Mouse (Mus musculus): ENCODE data around the gene Gm45234. TPM values are rescaled to one million over a fixed set of nuclear protein-coding genes. Genes with fewer than 3 reads are reported as not detected.

Gm45234 gene
- total and polyA plus RNA-seq, 2 experiments from 2014 or later = not detected

GRCm38 (mm10) chr6:124795781-124796180 lies 40.0 kb upstream of the Gm45234 start:
- no peak overlapping the region for H3K9ac ChIP-seq (replicated peaks; ENCODE audit: low read depth, low read length)
- no peak overlapping the region for H3K4me3 ChIP-seq (ENCODE audit: low read depth, low read length)
- H3K4me1 ChIP-seq (ENCODE audit: control insufficient read depth, insufficient read depth) = no peaks in the 10 kb centered on the region
- no peak overlapping the region for H3K27ac ChIP-seq (ENCODE audit: low read depth)
- no peaks in the 10 kb centered on the region for H3K27me3 ChIP-seq (ENCODE audit: control insufficient read depth, insufficient read depth, low read length)
- H3K36me3 ChIP-seq (replicated peaks; ENCODE audit: control insufficient read depth, insufficient read depth, low read length) = no peaks in the 10 kb centered on the region
- no peak overlapping the region for H3K4me2 ChIP-seq (ENCODE audit: low read depth, low read length)
- no peak for ATAC-seq (ENCODE audit: insufficient read depth, low read depth)
- H3K9me3 ChIP-seq (replicated peaks; ENCODE audit: control insufficient read depth, low read length) = no peaks in the 10 kb centered on the region
- TF ChIP-seq EP300 (IDR thresholded peaks at IDR 0.05; ENCODE audit: low read depth) (no peak), CTCF (IDR thresholded peaks at IDR 0.05; ENCODE audit: low read depth) (no peak)
- DNase-seq (ENCODE audit: low spot score) = no peak
- WGBS = 85% methylated on average over 4 of the region's 4 CpGs

GRCm38 (mm10) chr6:124791911-124792310 lies 36.1 kb upstream of the Gm45234 start:
- no peaks in the 10 kb centered on the region for H3K4me1 ChIP-seq (ENCODE audit: control insufficient read depth, insufficient read depth)
- DNase-seq (ENCODE audit: low spot score) = no peak
- 81% methylated on average over 3 of the region's 3 CpGs for WGBS
- no peak for ATAC-seq (ENCODE audit: insufficient read depth, low read depth)
- H3K9ac ChIP-seq (replicated peaks; ENCODE audit: low read depth, low read length) = no peak overlapping the region
- no peak overlapping the region for H3K4me2 ChIP-seq (ENCODE audit: low read depth, low read length)
- H3K27ac ChIP-seq (ENCODE audit: low read depth) = no peak overlapping the region
- H3K4me3 ChIP-seq (ENCODE audit: low read depth, low read length) = no peak overlapping the region
- H3K27me3 ChIP-seq (ENCODE audit: control insufficient read depth, insufficient read depth, low read length) = no peaks in the 10 kb centered on the region
- H3K9me3 ChIP-seq (replicated peaks; ENCODE audit: control insufficient read depth, low read length) = no peaks in the 10 kb centered on the region
- TF ChIP-seq EP300 (IDR thresholded peaks at IDR 0.05; ENCODE audit: low read depth) (no peak), CTCF (IDR thresholded peaks at IDR 0.05; ENCODE audit: low read depth) (no peak)
- no peaks in the 10 kb centered on the region for H3K36me3 ChIP-seq (replicated peaks; ENCODE audit: control insufficient read depth, insufficient read depth, low read length)

- TF ChIP-seq CTCF (IDR thresholded peaks at IDR 0.05; ENCODE audit: low read depth) = no peak
- H3K9ac ChIP-seq (replicated peaks; ENCODE audit: low read depth, low read length) = no peak overlapping the region
- H3K27ac ChIP-seq (ENCODE audit: low read depth) = no peak overlapping the region
- no peak overlapping the region for H3K4me3 ChIP-seq (ENCODE audit: low read depth, low read length)
- H3K9me3 ChIP-seq (replicated peaks; ENCODE audit: control insufficient read depth, low read length) = no peaks in the 10 kb centered on the region
- DNase-seq (ENCODE audit: low spot score) (no peak), ATAC-seq (ENCODE audit: insufficient read depth, low read depth) (no peak)
- 61% methylated on average over 4 of the region's 4 CpGs for WGBS
- H3K36me3 ChIP-seq (replicated peaks; ENCODE audit: control insufficient read depth, insufficient read depth, low read length) = no peaks in the 10 kb centered on the region
- H3K4me1 ChIP-seq (ENCODE audit: control insufficient read depth, insufficient read depth) = no peaks in the 10 kb centered on the region
- no peaks in the 10 kb centered on the region for H3K27me3 ChIP-seq (ENCODE audit: control insufficient read depth, insufficient read depth, low read length)
- no peak overlapping the region for H3K4me2 ChIP-seq (ENCODE audit: low read depth, low read length)
Observed at GRCm38 (mm10) chr6:124790121-124790520, 34.3 kb upstream of the Gm45234 start.

GRCm38 (mm10) chr6:124789519-124789918 lies 33.7 kb upstream of the Gm45234 start:
- WGBS = 77% methylated on average over 4 of the region's 4 CpGs
- Histone ChIP-seq H3K27me3 (ENCODE audit: control insufficient read depth, insufficient read depth, low read length) (no peaks in the 10 kb centered on the region), H3K4me1 (ENCODE audit: control insufficient read depth, insufficient read depth) (no peaks in the 10 kb centered on the region), H3K4me2 (ENCODE audit: low read depth, low read length) (no peak overlapping the region), H3K27ac (ENCODE audit: low read depth) (no peak overlapping the region), H3K9me3 (replicated peaks; ENCODE audit: control insufficient read depth, low read length) (no peaks in the 10 kb centered on the region), H3K36me3 (replicated peaks; ENCODE audit: control insufficient read depth, insufficient read depth, low read length) (no peaks in the 10 kb centered on the region), H3K9ac (replicated peaks; ENCODE audit: low read depth, low read length) (no peak overlapping the region), H3K4me3 (ENCODE audit: low read depth, low read length) (no peak overlapping the region)
- no peak for TF ChIP-seq CTCF (IDR thresholded peaks at IDR 0.05; ENCODE audit: low read depth)
- TF ChIP-seq EP300 (IDR thresholded peaks at IDR 0.05; ENCODE audit: low read depth) = no peak
- ATAC-seq (ENCODE audit: insufficient read depth, low read depth) (no peak), DNase-seq (ENCODE audit: low spot score) (no peak)

GRCm38 (mm10) chr6:124787722-124788121 lies 31.9 kb upstream of the Gm45234 start:
- DNase-seq (ENCODE audit: low spot score) (no peak), ATAC-seq (ENCODE audit: insufficient read depth, low read depth) (no peak)
- Histone ChIP-seq H3K4me1 (ENCODE audit: control insufficient read depth, insufficient read depth) (peaks cover under 1% of the 10 kb centered on the region; the same call in 1 of the 2 replicates), H3K4me2 (ENCODE audit: low read depth, low read length) (no peak overlapping the region), H3K9ac (replicated peaks; ENCODE audit: low read depth, low read length) (no peak overlapping the region), H3K4me3 (ENCODE audit: low read depth, low read length) (no peak overlapping the region), H3K36me3 (replicated peaks; ENCODE audit: control insufficient read depth, insufficient read depth, low read length) (no peaks in the 10 kb centered on the region), H3K27me3 (ENCODE audit: control insufficient read depth, insufficient read depth, low read length) (no peaks in the 10 kb centered on the region), H3K9me3 (replicated peaks; ENCODE audit: control insufficient read depth, low read length) (no peaks in the 10 kb centered on the region), H3K27ac (ENCODE audit: low read depth) (no peak overlapping the region)
- WGBS = 57% methylated on average over 10 of the region's 10 CpGs
- no peak for TF ChIP-seq CTCF (IDR thresholded peaks at IDR 0.05; ENCODE audit: low read depth)
- TF ChIP-seq EP300 (IDR thresholded peaks at IDR 0.05; ENCODE audit: low read depth) = no peak

GRCm38 (mm10) chr6:124786756-124787420 lies 31.1 kb upstream of the Gm45234 start:
- ATAC-seq (ENCODE audit: insufficient read depth, low read depth) = no peak
- Histone ChIP-seq H3K4me2 (ENCODE audit: low read depth, low read length) (no peak overlapping the region), H3K36me3 (replicated peaks; ENCODE audit: control insufficient read depth, insufficient read depth, low read length) (no peaks in the 10 kb centered on the region), H3K9ac (replicated peaks; ENCODE audit: low read depth, low read length) (no peak overlapping the region), H3K9me3 (replicated peaks; ENCODE audit: control insufficient read depth, low read length) (no peaks in the 10 kb centered on the region), H3K4me1 (ENCODE audit: control insufficient read depth, insufficient read depth) (peaks cover 6% of the 10 kb centered on the region; the same call in 1 of the 2 replicates), H3K4me3 (ENCODE audit: low read depth, low read length) (no peak overlapping the region), H3K27me3 (ENCODE audit: control insufficient read depth, insufficient read depth, low read length) (no peaks in the 10 kb centered on the region), H3K27ac (ENCODE audit: low read depth) (no peak overlapping the region)
- 49% methylated on average over 8 of the region's 8 CpGs for WGBS
- TF ChIP-seq CTCF (IDR thresholded peaks at IDR 0.05; ENCODE audit: low read depth) = no peak
- no peak for TF ChIP-seq EP300 (IDR thresholded peaks at IDR 0.05; ENCODE audit: low read depth)
- DNase-seq (ENCODE audit: low spot score) = no peak
